Mouse (Mus musculus) thymus, postnatal 14 days (tissue): ENCODE data around the gene Ahsa1.
"Not testable (repeated sequence)": the region's sequence is repeated elsewhere in the genome, so short reads cannot be mapped to it uniquely, and the experiment has no call there.

ENCODE experiments used
- DNase-seq: peaks from one replicate; pipeline ENCODE4 v3.0.0; 2021

The Ahsa1 gene

GRCm38 (mm10) chr12:87266108-87266826 is at the start of gene Ahsa1, which contains the start of gene Vipas39:
Gene Ahsa1 (plus strand): TSS chr12:87266479.
Gene Vipas39 (minus strand): TSS chr12:87266256.
- peak; percentile 89 for DNase-seq

- DNase-seq, result no peak
Observed at GRCm38 (mm10) chr12:87217596-87217995, 48.7 kb upstream of the Ahsa1 start.

- no peak for DNase-seq
Observed at GRCm38 (mm10) chr12:87219362-87219761, 46.9 kb upstream of the Ahsa1 start.

DNA sequence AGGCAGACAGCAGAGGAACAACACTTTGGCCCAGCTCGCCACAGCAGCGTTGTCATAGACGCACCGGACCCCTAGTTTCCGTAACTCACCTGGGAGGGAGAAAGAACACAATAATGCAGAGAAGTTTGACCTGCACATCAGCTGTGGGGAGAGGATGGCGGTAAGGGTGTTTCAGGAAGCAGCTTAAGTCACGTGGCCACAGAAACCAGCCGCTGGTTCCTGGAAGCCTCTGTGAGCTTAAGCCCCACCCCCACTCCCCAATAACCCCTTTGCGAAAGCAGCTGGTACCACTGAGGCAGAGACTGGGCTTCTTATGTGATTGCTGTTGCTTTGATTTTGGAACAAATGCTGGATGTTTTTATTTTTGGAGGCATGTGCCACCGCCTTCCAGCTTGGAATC is 41.3 kb upstream of the Ahsa1 start:
- peak; percentile 11 for DNase-seq

DNA sequence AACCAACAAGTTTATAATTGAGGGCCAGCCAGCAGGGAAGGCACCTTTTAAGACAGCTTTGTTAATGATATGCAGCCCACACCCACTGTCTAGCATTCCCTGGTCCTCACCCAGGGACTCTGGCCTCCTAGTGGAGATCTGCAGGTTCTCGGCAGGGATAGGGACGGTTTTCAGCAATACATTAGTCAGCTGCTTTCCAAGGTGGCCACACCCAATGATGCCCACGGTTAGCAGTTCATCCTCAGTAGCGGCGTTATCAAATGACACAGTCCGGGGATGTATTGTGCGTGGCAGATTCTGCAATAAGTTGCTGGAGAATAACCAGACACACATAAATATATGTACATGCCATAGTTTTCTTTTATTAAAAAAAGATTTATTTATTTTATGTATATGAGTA is 39.5 kb upstream of the Ahsa1 start:
- DNase-seq, result no peak

- no peak for DNase-seq
Observed at GRCm38 (mm10) chr12:87229633-87230032, 36.6 kb upstream of the Ahsa1 start.

GRCm38 (mm10) chr12:87230379-87230895 is 35.8 kb upstream of the Ahsa1 start:
- DNase-seq, result no peak

DNA sequence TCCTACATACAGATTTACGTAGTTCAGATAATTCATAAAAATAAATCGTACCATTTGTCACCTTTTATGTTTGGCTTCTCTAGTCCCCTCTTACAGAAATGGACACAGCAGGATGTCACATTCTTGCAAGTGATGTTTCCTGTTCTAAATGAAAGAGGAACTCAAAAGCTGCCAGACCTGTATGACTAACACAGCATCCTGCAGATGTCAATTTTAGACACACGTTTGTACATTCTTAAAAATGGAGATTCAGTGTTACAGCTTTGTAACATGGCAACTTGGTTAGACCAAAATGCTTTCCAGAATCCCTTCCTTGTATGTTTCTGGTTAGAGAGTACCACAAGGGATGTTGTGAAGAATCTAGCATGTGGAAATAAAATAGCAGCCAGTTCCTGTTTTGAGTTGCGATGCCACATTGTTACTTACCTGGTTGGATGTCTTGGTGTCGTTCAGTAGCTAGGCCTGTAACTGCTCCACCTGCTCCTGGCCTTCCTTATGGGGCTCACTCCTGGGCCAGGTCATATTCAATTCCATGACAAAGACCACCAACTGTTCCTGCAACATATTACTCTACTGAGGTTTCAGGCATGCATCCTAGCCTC is 29.3 kb upstream of the Ahsa1 start:
- DNase-seq, result no peak

DNA sequence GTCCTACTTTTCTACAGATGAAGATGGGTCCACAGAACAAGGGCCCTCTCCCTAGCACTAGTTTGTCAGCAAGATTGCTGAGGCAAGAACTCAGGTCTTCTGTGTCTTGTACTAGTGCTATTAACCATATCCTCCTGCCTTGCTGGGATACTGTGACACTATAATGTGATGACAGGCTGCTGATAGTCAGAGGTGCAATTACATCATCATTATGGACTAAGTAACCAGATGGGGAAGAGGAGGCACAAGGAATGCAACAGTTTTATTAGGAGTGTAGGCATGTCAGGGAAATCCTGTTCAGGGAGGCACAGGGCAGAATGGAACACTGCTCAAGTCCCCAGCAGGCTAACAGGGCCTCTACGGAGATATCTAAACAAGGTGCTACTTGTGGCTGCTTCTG is 27.6 kb upstream of the Ahsa1 start, which contains the start of gene Noxred1:
Noxred1 (minus strand) TSS at position 101 of the 400 bp plus-strand sequence.
- DNase-seq, result no peak

- DNase-seq, result no peak
Observed at GRCm38 (mm10) chr12:87250161-87250560, 16.1 kb upstream of the Ahsa1 start.

DNA sequence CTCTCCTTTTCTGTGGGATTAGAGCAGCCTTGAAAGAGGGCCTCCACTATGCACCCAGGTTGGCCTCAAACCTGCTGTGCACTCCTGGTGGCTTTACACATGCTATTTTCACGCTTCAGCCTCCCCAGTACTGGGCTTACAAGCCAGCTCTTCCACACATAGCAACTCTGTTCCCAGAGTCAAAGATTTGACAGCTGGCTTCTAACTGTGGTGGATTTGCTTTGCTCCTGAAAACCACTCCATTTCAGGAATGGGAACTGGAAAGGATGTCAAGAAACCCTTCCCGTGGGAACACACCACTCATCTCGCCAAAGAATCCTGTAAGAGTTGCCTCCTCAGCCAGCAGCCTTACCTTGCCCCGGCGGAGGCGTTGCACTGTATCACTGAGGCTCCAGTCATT is 12.4 kb upstream of the Ahsa1 start:
- DNase-seq, result no peak

GRCm38 (mm10) chr12:87256629-87257028 is 9.7 kb upstream of the Ahsa1 start:
- DNase-seq, result no peak

- no peak for DNase-seq
Observed at GRCm38 (mm10) chr12:87260562-87260961, 5.7 kb upstream of the Ahsa1 start.

DNA sequence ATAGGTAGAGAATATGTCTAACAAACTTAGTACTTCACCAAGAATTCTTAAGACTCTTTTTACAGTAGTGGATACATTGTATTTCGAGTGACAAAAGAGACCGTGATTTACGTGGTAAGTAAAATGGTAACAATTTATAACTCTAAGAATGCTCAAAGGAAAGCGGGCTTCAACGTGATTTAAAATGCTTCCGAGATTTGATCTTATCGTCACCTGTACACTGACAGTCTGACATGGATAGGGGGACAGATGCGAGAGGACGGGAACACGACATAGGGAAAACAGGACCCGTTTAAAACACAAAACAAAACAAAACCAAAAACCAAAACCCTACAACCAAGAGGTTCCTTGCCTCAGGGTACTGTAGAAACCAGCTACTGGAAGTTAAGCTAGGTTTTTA is 835 bp upstream of the Ahsa1 start:
- no peak for DNase-seq

DNA sequence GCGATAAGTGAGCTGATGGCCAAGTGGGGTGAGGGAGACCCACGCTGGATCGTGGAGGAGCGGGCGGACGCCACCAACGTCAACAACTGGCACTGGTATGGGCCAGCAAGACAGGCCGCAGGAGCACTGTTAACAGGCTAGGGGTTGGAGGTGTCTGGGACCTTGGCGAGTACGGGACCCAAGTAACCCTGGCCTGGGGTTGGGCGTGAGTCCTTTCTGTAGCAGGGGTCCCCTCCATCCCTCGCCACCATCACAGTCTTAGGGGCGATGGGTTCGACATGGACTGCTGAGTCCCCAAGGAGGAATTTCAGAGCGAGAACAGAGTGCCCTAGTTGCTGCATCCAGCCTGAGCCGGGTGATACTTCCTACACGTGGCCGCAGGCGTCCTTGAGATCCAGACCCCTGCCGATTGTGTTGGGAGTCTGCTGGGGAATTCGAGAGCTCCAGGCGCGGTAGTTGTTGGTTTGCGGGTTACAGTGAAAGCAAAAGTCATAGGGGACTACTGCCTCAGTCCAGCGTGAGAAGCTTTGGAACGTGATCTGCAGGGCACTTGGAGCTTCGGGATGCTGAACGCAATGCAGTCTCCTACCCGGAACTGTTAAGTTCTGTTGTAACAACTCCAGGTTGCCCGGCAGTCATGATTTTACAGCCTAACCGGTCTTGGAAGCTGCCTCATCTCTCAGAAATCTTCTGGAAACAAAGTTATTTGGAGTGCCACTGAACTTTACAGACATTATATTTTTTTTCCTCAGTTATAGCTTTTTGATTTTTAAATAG is 736 bp downstream of the Ahsa1 start:
- no peak for DNase-seq

GRCm38 (mm10) chr12:87267682-87268081 is 1.4 kb downstream of the Ahsa1 start:
- DNase-seq, result peak; percentile 25

GRCm38 (mm10) chr12:87274853-87275831 is 8.9 kb downstream of the Ahsa1 start:
- DNase-seq, result no peak

- not testable (repeated sequence) for DNase-seq
Observed at GRCm38 (mm10) chr12:87277251-87277650, 11.0 kb downstream of the Ahsa1 start.

GRCm38 (mm10) chr12:87278118-87278730 is 11.9 kb downstream of the Ahsa1 start:
- DNase-seq, result no peak

DNA sequence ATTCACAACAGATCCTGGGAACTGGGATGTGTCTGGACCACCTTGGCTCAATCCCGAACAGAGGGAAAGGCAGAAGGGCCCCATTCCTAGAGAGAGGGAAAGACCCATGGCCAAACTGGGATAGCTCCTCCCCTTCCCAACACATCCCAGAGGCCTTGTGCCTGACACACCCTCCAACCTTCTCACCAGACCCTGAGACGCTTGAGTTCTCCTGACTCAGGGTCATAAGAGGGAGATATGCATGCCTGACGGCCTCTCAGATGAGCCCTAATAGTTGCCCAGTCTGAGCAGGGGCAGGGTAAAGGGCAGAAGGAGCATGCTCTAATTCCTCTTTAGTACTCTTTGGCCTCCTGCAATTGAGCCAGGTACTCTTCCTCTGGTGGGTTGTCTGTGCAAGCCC is 13.1 kb downstream of the Ahsa1 start:
- no peak for DNase-seq

- no peak for DNase-seq
Observed at GRCm38 (mm10) chr12:87279879-87280278, 13.6 kb downstream of the Ahsa1 start.

DNA sequence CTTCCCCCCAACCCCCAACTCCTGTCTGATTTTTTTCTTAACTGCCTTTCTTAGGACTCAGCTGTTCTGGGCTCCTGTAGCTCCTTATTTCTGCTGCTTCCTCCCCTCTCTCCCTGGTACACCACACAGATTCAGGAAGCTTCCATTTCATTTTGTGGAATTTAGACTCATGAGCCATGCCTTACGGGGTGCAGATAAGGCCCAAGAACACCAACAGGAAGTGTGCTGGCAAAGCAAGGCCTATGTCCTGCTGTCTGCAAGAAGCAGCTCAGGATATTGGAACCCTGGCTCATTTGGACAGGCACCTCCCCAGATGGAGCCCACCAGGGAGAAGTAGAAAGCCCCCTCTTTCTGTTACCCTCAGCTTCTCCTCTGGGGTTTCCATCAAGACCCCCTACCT is 15.5 kb downstream of the Ahsa1 start:
- no peak for DNase-seq
